Mouse (Mus musculus) kidney, postnatal 4 days (tissue): ENCODE measurements around the gene Clec2l.

ENCODE experiments used
- DNase-seq, 2 experiments: peaks; one replicate each; pipeline ENCODE4 v3.0.0; 2021; ENCODE audit warnings: mixed read lengths in 2 of 2

Clec2l gene

GRCm38 (mm10) chr6:38671270-38671669 is 8.4 kb downstream of the Clec2l start:
- DNase-seq: no peak

- DNase-seq: no peak
These were observed 9.1 kb downstream of the Clec2l start for GRCm38 (mm10) chr6:38672011-38672410.

- DNase-seq: no peak
These were observed 13.3 kb downstream of the Clec2l start for GRCm38 (mm10) chr6:38676217-38676616.

GRCm38 (mm10) chr6:38676723-38677122 is 13.9 kb downstream of the Clec2l start:
- DNase-seq: peak; percentile 20 to 27

GRCm38 (mm10) chr6:38677629-38678028 is 14.8 kb downstream of the Clec2l start:
- DNase-seq: no peak

- DNase-seq: no peak
These were observed 19.7 kb downstream of the Clec2l start for GRCm38 (mm10) chr6:38682532-38682931.

GRCm38 (mm10) chr6:38687216-38687615 is 24.3 kb downstream of the Clec2l start:
- peak; percentile 65 to 72 for DNase-seq

GRCm38 (mm10) chr6:38688841-38689240 is 26.0 kb downstream of the Clec2l start:
- DNase-seq: no peak

GRCm38 (mm10) chr6:38690615-38691014 is 27.7 kb downstream of the Clec2l start:
- DNase-seq: no peak

GRCm38 (mm10) chr6:38691052-38691451 is 28.2 kb downstream of the Clec2l start:
- DNase-seq: no peak

GRCm38 (mm10) chr6:38692556-38692955 is 29.7 kb downstream of the Clec2l start:
- DNase-seq: no peak

- DNase-seq: peak; percentile 90 to 91
These were observed 32.6 kb downstream of the Clec2l start for GRCm38 (mm10) chr6:38695380-38696054.

GRCm38 (mm10) chr6:38696570-38696969 is 33.7 kb downstream of the Clec2l start:
- no peak for DNase-seq

GRCm38 (mm10) chr6:38698233-38698889 is 35.5 kb downstream of the Clec2l start:
- DNase-seq: peak in 1 of 2 experiments; percentile 14

GRCm38 (mm10) chr6:38701421-38701820 is 38.6 kb downstream of the Clec2l start:
- no peak for DNase-seq

GRCm38 (mm10) chr6:38702810-38703399 is 40.0 kb downstream of the Clec2l start:
- DNase-seq: peak; percentile 46 to 52

- DNase-seq: no peak
These were observed 40.7 kb downstream of the Clec2l start for GRCm38 (mm10) chr6:38703526-38703925.

- DNase-seq: peak; percentile 43 to 57
These were observed 41.6 kb downstream of the Clec2l start for GRCm38 (mm10) chr6:38704264-38704984.

- DNase-seq: no peak
These were observed 47.6 kb downstream of the Clec2l start for GRCm38 (mm10) chr6:38710449-38710848.

- no peak for DNase-seq
These were observed 51.4 kb downstream of the Clec2l start for GRCm38 (mm10) chr6:38713957-38714898.

- no peak for DNase-seq
These were observed 53.0 kb downstream of the Clec2l start for GRCm38 (mm10) chr6:38715881-38716280.

GRCm38 (mm10) chr6:38718625-38719024 is 55.8 kb downstream of the Clec2l start:
- DNase-seq: no peak
